Mouse (Mus musculus) heart, embryonic 11.5 days (tissue): ENCODE data around the gene Mgst2. TPM values are rescaled to one million over a fixed set of nuclear protein-coding genes. Genes with fewer than 3 reads are reported as not detected.

ENCODE experiments used
- ATAC-seq: fragments of 200-750 bp; cut with Nextera tagmentation; replicated peaks from 2 replicates; pipeline ENCODE4 v1.8.0; 2017; ENCODE audit warnings: moderate library complexity; ENCODE audit not compliant: insufficient number of reproducible peaks, low FRiP score, low TSS enrichment
- H3K27ac ChIP-seq: fragments of 300-500 bp; sonication (generic); 2 replicates; pipeline ENCODE4 v1.5.1; 2014; ENCODE audit warnings: mild to moderate bottlenecking, low read depth, low read length
- H3K27me3 ChIP-seq: fragments of 300-500 bp; sonication (generic); 2 replicates; pipeline ENCODE4 v1.6.1; 2014; ENCODE audit warnings: mild to moderate bottlenecking, low read length, mixed read lengths; ENCODE audit not compliant: control insufficient read depth, insufficient read depth
- H3K36me3 ChIP-seq: fragments of 300-500 bp; sonication (generic); 2 replicates; pipeline ENCODE4 v1.6.1; 2014; ENCODE audit warnings: mild to moderate bottlenecking, low read length, moderate library complexity, mixed read lengths; ENCODE audit not compliant: control insufficient read depth, insufficient read depth
- H3K4me1 ChIP-seq: fragments of 300-500 bp; sonication (generic); 2 replicates; pipeline ENCODE4 v1.6.1; 2014; ENCODE audit warnings: low read length; ENCODE audit not compliant: control insufficient read depth, insufficient read depth
- H3K4me2 ChIP-seq: fragments of 300-500 bp; sonication (generic); 2 replicates; pipeline ENCODE4 v1.6.1; 2014; ENCODE audit warnings: mild to moderate bottlenecking, moderate library complexity
- H3K4me3 ChIP-seq: fragments of 300-500 bp; sonication (generic); 2 replicates; pipeline ENCODE4 v1.5.1; 2014; ENCODE audit warnings: low read depth, low read length
- H3K9ac ChIP-seq: fragments of 300-500 bp; sonication (generic); 2 replicates; pipeline ENCODE4 v1.6.1; 2014; ENCODE audit warnings: mild to moderate bottlenecking, low read depth, low read length, moderate library complexity
- H3K9me3 ChIP-seq: fragments of 300-500 bp; sonication (generic); replicated peaks from 2 replicates; pipeline ENCODE4 v1.6.1; 2016; ENCODE audit warnings: low read length; ENCODE audit not compliant: control insufficient read depth
- WGBS: fragments of 180-500 bp; shearing (Covaris S2); extraction: QIAGEN DNeasy Blood & Tissue Kit; methylation state at CpG from one replicate; pipeline ENCODE4 v1.1.7; 2014; ENCODE audit not compliant: insufficient replicate concordance; 5-methylcytosine and 5-hydroxymethylcytosine counted together
- polyA plus RNA-seq: library from polyadenylated mRNA; unstranded; fragments of >200 nt; fragmentation: Nextera tagmentation; extraction: Ambion mirVana; gene quantifications from 2 replicates; pipeline ENCODE4 v1.2.1, GENCODE M21; 2014

Mgst2 gene
- polyA plus RNA-seq, 1 experiment from 2014 or later: 1.6 TPM

DNA sequence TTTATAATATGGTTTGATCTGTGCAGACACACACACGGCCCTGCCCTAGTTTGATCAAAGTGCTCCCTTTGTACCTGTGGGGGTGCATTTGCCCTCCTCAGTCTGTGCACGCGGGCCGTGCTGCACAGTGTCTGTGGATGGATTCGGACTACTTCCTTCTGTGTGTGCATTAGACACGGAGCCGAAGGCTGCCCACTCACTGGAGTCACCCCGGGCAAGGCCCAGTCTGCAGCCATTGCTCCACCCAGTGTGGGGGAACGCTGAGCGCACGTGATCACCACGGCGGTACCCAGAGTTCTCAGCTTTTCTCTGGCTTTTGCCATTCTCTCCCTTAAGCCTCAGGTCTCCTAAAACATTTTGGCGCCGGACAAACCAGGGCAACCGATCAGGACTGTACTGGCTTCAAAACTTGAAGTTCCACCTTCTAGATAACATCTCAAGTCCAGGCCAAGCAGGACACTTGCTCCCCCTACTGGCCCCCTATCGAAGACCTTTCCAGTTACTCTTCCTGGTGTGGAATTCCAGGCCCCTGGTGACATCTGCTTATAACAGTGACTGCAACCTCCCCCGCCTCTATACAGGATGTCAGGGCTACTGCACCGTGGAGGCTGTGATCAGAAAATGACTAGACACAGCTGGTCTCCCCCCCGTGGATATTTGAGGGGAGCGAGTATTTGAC lies 13.4 kb downstream of the Mgst2 start:
- Histone ChIP-seq H3K9me3 (no peaks in the 10 kb centered on the region), H3K36me3 (no peaks in the 10 kb centered on the region), H3K4me1 (peaks cover 12% of the 10 kb centered on the region), H3K27ac (no peak overlapping the region), H3K9ac (no peak overlapping the region), H3K4me2 (peak overlapping the region; percentile 11; the same call in 1 of the 2 replicates), H3K4me3 (no peak overlapping the region), H3K27me3 (no peaks in the 10 kb centered on the region)
- ATAC-seq: 0 out of 2 replicates have a peak, but pooled peaks have one; percentile 14
- 67% methylated on average over 21 of the region's 21 CpGs for WGBS

- H3K4me1 ChIP-seq: peaks cover 12% of the 10 kb centered on the region
- WGBS: 55% methylated on average over 3 of the region's 3 CpGs
- no peak for ATAC-seq
- no peaks in the 10 kb centered on the region for H3K9me3 ChIP-seq
- H3K27me3 ChIP-seq: no peaks in the 10 kb centered on the region
- no peak overlapping the region for H3K4me3 ChIP-seq
- H3K9ac ChIP-seq: no peak overlapping the region
- no peak overlapping the region for H3K4me2 ChIP-seq
- H3K27ac ChIP-seq: no peak overlapping the region
- H3K36me3 ChIP-seq: no peaks in the 10 kb centered on the region
Observed at GRCm38 (mm10) chr3:51674963-51675362, 14.8 kb downstream of the Mgst2 start.

DNA sequence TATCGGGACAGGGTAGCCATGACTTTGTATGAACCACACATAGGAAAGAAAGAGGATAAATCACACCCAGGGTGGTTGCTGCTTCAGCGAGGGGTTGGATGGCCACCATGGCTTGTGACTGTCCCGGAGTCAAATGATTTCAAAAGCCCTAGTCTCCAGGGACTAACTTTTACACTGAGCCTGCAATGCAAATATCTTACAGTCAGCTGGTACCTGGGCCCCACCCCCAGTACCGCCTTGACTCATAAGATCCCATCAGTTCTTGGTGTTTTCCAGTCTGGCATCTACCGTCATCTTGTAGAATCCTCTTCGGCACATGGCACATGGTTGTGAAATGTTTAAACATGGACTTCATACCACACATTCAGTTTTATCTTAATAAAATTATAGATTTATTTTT lies 25.4 kb downstream of the Mgst2 start:
- H3K27me3 ChIP-seq: no peaks in the 10 kb centered on the region
- H3K9me3 ChIP-seq: no peaks in the 10 kb centered on the region
- no peak for ATAC-seq
- H3K9ac ChIP-seq: no peak overlapping the region
- no peak overlapping the region for H3K4me3 ChIP-seq
- H3K4me1 ChIP-seq: no peaks in the 10 kb centered on the region
- no peak overlapping the region for H3K4me2 ChIP-seq
- WGBS: 90% methylated on average over 6 of the region's 6 CpGs
- peaks cover 9% of the 10 kb centered on the region for H3K36me3 ChIP-seq
- H3K27ac ChIP-seq: no peak overlapping the region

DNA sequence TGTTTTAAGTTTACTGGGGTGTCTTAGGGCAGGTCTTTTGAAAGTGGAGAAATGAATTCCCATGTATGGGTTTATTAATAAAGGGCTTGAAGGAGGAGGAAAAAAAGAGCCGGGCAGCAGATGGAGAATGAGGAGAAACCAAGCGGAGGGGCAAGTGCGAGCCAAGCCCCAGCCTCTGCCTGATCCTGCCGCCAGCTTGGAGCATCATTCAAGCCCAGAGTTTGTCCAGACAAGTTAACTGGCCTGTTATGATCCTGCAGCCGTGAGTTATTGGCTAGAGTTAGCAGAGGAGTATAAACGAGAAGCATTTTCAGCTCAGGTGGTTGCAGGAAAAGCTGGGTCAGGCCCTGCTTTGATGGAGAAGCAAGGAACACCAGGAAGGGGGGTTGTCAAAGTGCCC lies 26.2 kb downstream of the Mgst2 start:
- no peak overlapping the region for H3K27ac ChIP-seq
- no peak for ATAC-seq
- H3K4me3 ChIP-seq: no peak overlapping the region
- no peak overlapping the region for H3K9ac ChIP-seq
- no peak overlapping the region for H3K4me2 ChIP-seq
- H3K9me3 ChIP-seq: no peaks in the 10 kb centered on the region
- no peaks in the 10 kb centered on the region for H3K27me3 ChIP-seq
- peaks cover 11% of the 10 kb centered on the region for H3K36me3 ChIP-seq
- no peaks in the 10 kb centered on the region for H3K4me1 ChIP-seq
- WGBS: 78% methylated on average over 6 of the region's 6 CpGs

GRCm38 (mm10) chr3:51686791-51687190 lies 26.6 kb downstream of the Mgst2 start:
- WGBS: 90% methylated on average over 6 of the region's 6 CpGs
- Histone ChIP-seq H3K9ac (no peak overlapping the region), H3K36me3 (peaks cover 11% of the 10 kb centered on the region), H3K4me3 (no peak overlapping the region), H3K4me2 (no peak overlapping the region), H3K4me1 (no peaks in the 10 kb centered on the region), H3K27me3 (no peaks in the 10 kb centered on the region), H3K27ac (no peak overlapping the region), H3K9me3 (no peaks in the 10 kb centered on the region)
- no peak for ATAC-seq

GRCm38 (mm10) chr3:51688725-51689124 lies 28.6 kb downstream of the Mgst2 start:
- peak; percentile 65 for ATAC-seq
- no peak overlapping the region for H3K27ac ChIP-seq
- no peak overlapping the region for H3K9ac ChIP-seq

GRCm38 (mm10) chr3:51693196-51693595 lies 33.0 kb downstream of the Mgst2 start:
- Histone ChIP-seq H3K9me3 (no peaks in the 10 kb centered on the region), H3K9ac (no peak overlapping the region), H3K4me3 (no peak overlapping the region), H3K27ac (no peak overlapping the region), H3K4me1 (no peaks in the 10 kb centered on the region), H3K4me2 (no peak overlapping the region), H3K27me3 (no peaks in the 10 kb centered on the region), H3K36me3 (peaks cover 11% of the 10 kb centered on the region)
- ATAC-seq: no peak
- 86% methylated on average over 10 of the region's 10 CpGs for WGBS

More at GRCm38 (mm10) chr3:51688725-51689124, 28.6 kb downstream of the Mgst2 start:
- no peaks in the 10 kb centered on the region for H3K4me1 ChIP-seq
- H3K9me3 ChIP-seq: no peaks in the 10 kb centered on the region
- no peak overlapping the region for H3K4me3 ChIP-seq
- no peak overlapping the region for H3K4me2 ChIP-seq
- peaks cover 11% of the 10 kb centered on the region for H3K36me3 ChIP-seq
- no peaks in the 10 kb centered on the region for H3K27me3 ChIP-seq
- 52% methylated on average over 8 of the region's 8 CpGs for WGBS

DNA sequence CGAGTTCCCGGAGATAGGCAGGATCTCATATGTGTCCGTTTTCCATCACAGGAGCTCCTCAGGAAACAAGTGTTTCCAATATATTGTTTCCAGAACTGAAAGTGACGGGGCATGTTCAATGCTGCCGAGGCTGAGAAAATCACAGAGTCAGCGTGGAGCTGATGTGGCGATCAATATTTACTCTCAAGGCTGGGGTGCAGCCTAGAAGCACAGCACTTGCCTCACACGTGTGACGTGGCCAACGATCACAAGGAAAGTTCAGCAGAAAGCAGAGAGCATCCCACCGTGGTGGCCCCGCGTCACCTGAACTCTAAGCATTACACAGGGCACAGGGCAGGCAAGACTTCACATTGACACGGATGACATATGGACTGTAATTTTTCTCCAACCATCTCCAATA lies 34.4 kb downstream of the Mgst2 start:
- ATAC-seq: no peak
- Histone ChIP-seq H3K27me3 (no peaks in the 10 kb centered on the region), H3K36me3 (peaks cover 7% of the 10 kb centered on the region), H3K4me1 (0 out of 2 replicates have a peak, but pooled peaks cover under 1% of the 10 kb centered on the region), H3K9me3 (no peaks in the 10 kb centered on the region), H3K27ac (no peak overlapping the region), H3K4me3 (no peak overlapping the region), H3K4me2 (no peak overlapping the region), H3K9ac (no peak overlapping the region)
- WGBS: 84% methylated on average over 14 of the region's 14 CpGs

GRCm38 (mm10) chr3:51695713-51696112 lies 35.6 kb downstream of the Mgst2 start:
- ATAC-seq: no peak
- peaks cover 9% of the 10 kb centered on the region; the same call in 1 of the 2 replicates for H3K4me1 ChIP-seq
- no peaks in the 10 kb centered on the region for H3K9me3 ChIP-seq
- no peak overlapping the region for H3K4me3 ChIP-seq
- H3K27me3 ChIP-seq: no peaks in the 10 kb centered on the region
- no peak overlapping the region for H3K27ac ChIP-seq
- no peaks in the 10 kb centered on the region; the same call in 1 of the 2 replicates for H3K36me3 ChIP-seq
- 73% methylated on average over 3 of the region's 3 CpGs for WGBS
- H3K9ac ChIP-seq: no peak overlapping the region
- H3K4me2 ChIP-seq: no peak overlapping the region
